Mouse (Mus musculus): ENCODE data around the gene C1qbp.

DNA sequence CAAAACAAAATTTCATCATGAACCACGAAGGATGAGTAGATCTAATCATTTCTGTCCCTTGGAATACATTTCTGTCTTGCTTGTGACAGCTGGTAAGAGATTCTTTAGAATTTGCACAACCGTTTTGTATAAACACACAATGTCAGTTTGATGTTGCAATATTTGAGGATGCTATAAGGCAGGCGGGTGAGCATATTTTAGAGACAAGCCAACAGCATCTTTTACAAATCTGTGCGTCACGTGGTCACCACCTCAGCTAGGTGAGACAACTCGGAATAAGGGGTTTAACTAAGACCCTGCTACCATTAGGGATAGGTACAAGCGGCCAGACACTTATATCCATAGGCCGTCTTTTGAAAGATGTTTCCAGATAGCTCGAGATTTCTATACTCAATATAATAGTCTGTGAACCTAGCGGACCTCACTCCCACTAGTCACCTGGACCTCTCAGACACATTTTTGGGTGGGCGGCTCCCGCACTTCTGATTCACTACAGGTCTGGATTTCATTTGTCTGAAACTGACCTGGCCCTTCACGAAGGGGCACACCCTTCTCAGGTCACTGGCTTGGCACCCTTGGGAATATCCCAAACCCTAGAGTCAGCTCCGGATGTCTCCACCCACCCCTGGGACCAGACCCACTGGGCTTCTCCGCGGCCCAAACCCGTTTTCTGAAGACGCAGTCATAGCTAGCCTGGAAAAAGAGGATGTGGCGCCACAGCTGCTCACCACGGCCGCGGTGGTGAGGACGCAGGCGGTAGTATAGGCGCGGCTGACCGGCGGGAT lies 35.8 kb upstream of the C1qbp start:
- TF ChIP-seq CTCF (IDR thresholded peaks at IDR 0.05; ENCODE audit: extremely low read depth, insufficient read depth, insufficient read length, insufficient replicate concordance) (no peak), POLR2A (IDR thresholded peaks at IDR 0.05; ENCODE audit: low read depth, low read length) (no peak; the same call in 1 of the 2 replicates)
